Mouse (Mus musculus) right cerebral cortex, postnatal 14 days (tissue): Measurements from ENCODE around the gene Igf2bp3.
"Not testable (repeated sequence)": the region's sequence is repeated elsewhere in the genome, so short reads cannot be mapped to it uniquely, and the experiment has no call there.

Experiments
- DNase-seq: peaks from one replicate; pipeline ENCODE4 v3.0.0; 2022

Igf2bp3 gene

GRCm38 (mm10) chr6:49214928-49215747 is at the start of gene Igf2bp3:
TSS of gene Igf2bp3 (minus strand) at chr6:49214957.
- peak; percentile 31 for DNase-seq

- DNase-seq = not testable (repeated sequence)
Measured at GRCm38 (mm10) chr6:49264446-49264845, 49.7 kb upstream of the Igf2bp3 start.

- DNase-seq = peak; percentile 97
Measured at GRCm38 (mm10) chr6:49263847-49264243, 49.1 kb upstream of the Igf2bp3 start, which contains the start of gene Tra2a. TSS of gene Tra2a (minus strand) at chr6:49264033.

GRCm38 (mm10) chr6:49263081-49263846 is 48.5 kb upstream of the Igf2bp3 start:
- peak; percentile 37 for DNase-seq

GRCm38 (mm10) chr6:49262421-49262820 is 47.7 kb upstream of the Igf2bp3 start:
- DNase-seq = no peak

GRCm38 (mm10) chr6:49259711-49260110 is 45.0 kb upstream of the Igf2bp3 start:
- DNase-seq = no peak

GRCm38 (mm10) chr6:49257880-49258279 is 43.1 kb upstream of the Igf2bp3 start:
- DNase-seq = no peak

GRCm38 (mm10) chr6:49252207-49252606 is 37.5 kb upstream of the Igf2bp3 start:
- DNase-seq = no peak

GRCm38 (mm10) chr6:49251199-49251598 is 36.4 kb upstream of the Igf2bp3 start:
- DNase-seq = no peak

- DNase-seq = no peak
Measured at GRCm38 (mm10) chr6:49247246-49247645, 32.5 kb upstream of the Igf2bp3 start.

- no peak for DNase-seq
Measured at GRCm38 (mm10) chr6:49242331-49242730, 27.6 kb upstream of the Igf2bp3 start.

GRCm38 (mm10) chr6:49241562-49241961 is 26.8 kb upstream of the Igf2bp3 start:
- DNase-seq = no peak

- peak; percentile 100 for DNase-seq
Measured at GRCm38 (mm10) chr6:49236331-49236730, 21.6 kb upstream of the Igf2bp3 start.

GRCm38 (mm10) chr6:49233356-49233755 is 18.6 kb upstream of the Igf2bp3 start:
- DNase-seq = no peak

GRCm38 (mm10) chr6:49228126-49228679 is 13.4 kb upstream of the Igf2bp3 start:
- DNase-seq = peak; percentile 26

- no peak for DNase-seq
Measured at GRCm38 (mm10) chr6:49227184-49227735, 12.5 kb upstream of the Igf2bp3 start.

GRCm38 (mm10) chr6:49225728-49226123 is 11.0 kb upstream of the Igf2bp3 start:
- no peak for DNase-seq

- no peak for DNase-seq
Measured at GRCm38 (mm10) chr6:49224923-49225727, 10.4 kb upstream of the Igf2bp3 start.

- DNase-seq = no peak
Measured at GRCm38 (mm10) chr6:49221906-49222305, 7.1 kb upstream of the Igf2bp3 start.

GRCm38 (mm10) chr6:49219920-49220604 is 5.3 kb upstream of the Igf2bp3 start:
- no peak for DNase-seq

GRCm38 (mm10) chr6:49219001-49219560 is 4.3 kb upstream of the Igf2bp3 start:
- no peak for DNase-seq
